Mouse (Mus musculus) 3T3-L1 (cell line): ENCODE data around the gene Paox.

ENCODE experiments used
- DNase-seq: peaks from one replicate; pipeline ENCODE4 v3.0.0-alpha.2; 2015; ENCODE audit warnings: low read depth, low spot score

Gene Paox

GRCm38 (mm10) chr7:140169386-140169785 is 53.8 kb downstream of the Paox start:
- peak; percentile 18 for DNase-seq

GRCm38 (mm10) chr7:140170863-140171262 is 55.3 kb downstream of the Paox start:
- DNase-seq: no peak

- no peak for DNase-seq
Observed at GRCm38 (mm10) chr7:140172936-140173335, 57.3 kb downstream of the Paox start, which contains the start of gene Olfr523. Gene Olfr523 (plus strand): TSS chr7:140173217.

- no peak for DNase-seq
Observed at GRCm38 (mm10) chr7:140179176-140179575, 63.6 kb downstream of the Paox start.

GRCm38 (mm10) chr7:140180692-140181091 is 65.1 kb downstream of the Paox start:
- no peak for DNase-seq

GRCm38 (mm10) chr7:140184206-140184605 is 68.6 kb downstream of the Paox start:
- no peak for DNase-seq
